ENCODE assay signal across 15 mouse cellular contexts in genomic region chr15:82393922-82394321, GRCm38 (mm10). TPM values are rescaled to one million over a fixed set of nuclear protein-coding genes. Genes with fewer than 3 reads are reported as not detected.
A peak's percentile ranks its signal among the peaks of the same experiment; 100 is the strongest.
DNase-seq lines count a peak whose midpoint lies in the region; ATAC-seq and TF ChIP-seq lines count a peak whose summit lies in the region.
"Not testable (repeated sequence)": the region's sequence is repeated elsewhere in the genome, so short reads cannot be mapped to it uniquely, and the experiment has no call there.
"Had no signal": no experiment of that assay in that cellular context is flagged by ENCODE, and none has a peak within 500 bp of the region (broad histone marks: within the 10 kb centered on the region; RNA-seq: fewer than 3 reads in every experiment).

Gene Cyp2d11 (minus strand): TSS chr15:82394022.

- ATAC-seq in liver, postnatal 0 days, result not testable (repeated sequence)

- H3K36me3 ChIP-seq in heart, embryonic 10.5 days; liver, adult 2 months (ENCODE audit: control insufficient read depth, insufficient read depth, low read length); liver, postnatal 0 days (replicated peaks; ENCODE audit: insufficient read depth, low read length): not testable (repeated sequence)

- not testable (repeated sequence) for H3K9me3 ChIP-seq in heart, embryonic 10.5 days; liver, postnatal 0 days (ENCODE audit: low read length)

- H3K4me1 ChIP-seq in heart, embryonic 10.5 days; liver, postnatal 0 days (ENCODE audit: insufficient read depth): not testable (repeated sequence)
- H3K4me1 ChIP-seq in liver, adult 2 months (ENCODE audit: control insufficient read depth, insufficient read depth, low read length), result peaks cover 20% of the 10 kb centered on the region

- H3K4me3 ChIP-seq in heart, embryonic 10.5 days; liver, adult 2 months (ENCODE audit: insufficient read depth, low read depth, low read length); liver, postnatal 0 days (ENCODE audit: low read depth, low read length): not testable (repeated sequence)

- TF ChIP-seq EP300 in liver, postnatal 0 days (IDR thresholded peaks at IDR 0.05; ENCODE audit: low read depth), result not testable (repeated sequence)

- H3K27me3 ChIP-seq in heart, embryonic 10.5 days (ENCODE audit: insufficient read depth, poor library complexity, severe bottlenecking); liver, adult 2 months (ENCODE audit: control insufficient read depth, insufficient read depth, low read length); liver, postnatal 0 days (ENCODE audit: insufficient read depth, low read length): not testable (repeated sequence)

- not testable (repeated sequence) for H3K79me2 ChIP-seq in liver, adult 2 months (ENCODE audit: control insufficient read depth, insufficient read depth, low read length)

- H3K27ac ChIP-seq in heart, embryonic 10.5 days; liver, postnatal 0 days (ENCODE audit: low read depth): not testable (repeated sequence)
- H3K27ac ChIP-seq in liver, adult 2 months (replicated peaks; ENCODE audit: insufficient read depth, low read depth, low read length), result peak within 1 kb of the TSS; percentile 74

- not testable (repeated sequence) for H3K9ac ChIP-seq in liver, adult 2 months (ENCODE audit: low read depth, low read length); liver, postnatal 0 days (replicated peaks)

- 84% methylated on average over 2 of the region's 2 CpGs for WGBS in heart, embryonic 10.5 days
- WGBS in liver, adult 2 months, result 79% methylated on average over 2 of the region's 2 CpGs
- WGBS in liver, postnatal 0 days (ENCODE audit: insufficient replicate concordance), result 70% methylated on average over 2 of the region's 2 CpGs

- TF ChIP-seq CTCF in liver, adult 2 months (IDR thresholded peaks at IDR 0.05; ENCODE audit: low read depth, low read length); liver, postnatal 0 days (IDR thresholded peaks at IDR 0.05; ENCODE audit: low read depth): not testable (repeated sequence)

- not testable (repeated sequence) for TF ChIP-seq POLR2A in liver, adult 2 months (IDR thresholded peaks at IDR 0.05; ENCODE audit: extremely low read depth, insufficient read depth, low read length)

- not testable (repeated sequence) for H3K4me2 ChIP-seq in liver, postnatal 0 days (ENCODE audit: low read depth, low read length)

- DNase-seq in heart, embryonic 10.5 days (ENCODE audit: low spot score), result peak; percentile 30
- DNase-seq in liver, adult 2 months (ENCODE audit: extremely low read depth, low read depth, low spot score), result not testable (repeated sequence)
- DNase-seq in liver, postnatal 0 days, result peak; percentile 9

RNA-seq across cellular contexts. Expression of gene Cyp2d11, which starts in this region (rescaled TPM):
- polyA plus RNA-seq in heart, embryonic 10.5 days (2016; fragmentation: Nextera tagmentation; extraction: Ambion mirVana), result not detected in 2 replicates
- total RNA-seq in liver, adult 2 months (2014; rRNA removed), result 0.46 and 0.54 TPM in 2 replicates
- polyA plus RNA-seq in liver, adult 2 months (2012; rRNA removed), result 0.32 and 0.91 TPM in 2 replicates
- polyA plus RNA-seq in liver, postnatal 0 days (2015; fragmentation: Nextera tagmentation; extraction: Ambion mirVana), result 0.20 and 0.25 TPM in 2 replicates
- total RNA-seq: adrenal gland, postnatal 14 days; adrenal gland, postnatal 36 days; CH12.LX; ES-E14; G1E; MEL had no signal
- polyA plus RNA-seq: activated CD4-positive, CD25-positive, alpha-beta regulatory T cell, adult 4 months; adrenal gland, adult 2 months; brain, embryonic 14.5 days; C2C12; CD4-positive, CD25-positive, alpha-beta regulatory T cell, adult 4 months; G1E; Patski had no signal

Comparison
In these comparisons a context has a peak if more than half of its experiments do, and no peak if none do; other contexts are left out.
1. Peak in DNase-seq in heart, embryonic 10.5 days; RNA of the gene not detected or under 1 TPM.
2. Peak in DNase-seq in liver, postnatal 0 days; RNA of the gene not detected or under 1 TPM.